Mouse (Mus musculus): ENCODE measurements around the gene Btnl9. TPM values are rescaled to one million over a fixed set of nuclear protein-coding genes. Genes with fewer than 3 reads are reported as not detected.

The Btnl9 gene
- total RNA-seq, 1 experiment, result 0.09 TPM

DNA sequence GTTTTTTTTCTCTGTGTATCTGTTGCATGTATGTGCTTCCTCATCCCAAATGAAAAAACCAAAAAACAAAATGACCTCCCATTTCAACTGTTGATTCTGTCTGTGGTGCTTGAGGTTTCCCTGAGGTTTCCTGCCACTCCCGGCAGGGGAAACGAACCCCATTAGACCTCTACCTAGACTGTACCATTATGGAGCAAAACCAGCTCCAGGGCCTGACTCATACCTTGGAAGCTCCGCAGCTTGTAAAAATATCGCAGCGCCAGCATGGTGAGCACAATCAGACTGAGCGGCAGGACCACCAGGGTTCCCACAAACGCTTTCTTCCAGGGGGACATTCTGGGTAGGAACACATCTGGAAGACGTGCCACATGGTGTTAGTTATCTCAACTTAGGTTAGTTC, 11.6 kb downstream of the Btnl9 start:
- Histone ChIP-seq H3K9me3 (ENCODE audit: control insufficient read depth, insufficient read depth, low read depth, low read length) (no peaks in the 10 kb centered on the region), H3K36me3 (ENCODE audit: control insufficient read depth, insufficient read depth, low read length, poor library complexity, severe bottlenecking) (no peaks in the 10 kb centered on the region), H3K9ac (ENCODE audit: insufficient read depth, low read depth, low read length, poor library complexity, severe bottlenecking) (no peak overlapping the region), H3K4me3 (ENCODE audit: insufficient read depth in 1 of 2, low read depth in 1 of 2, low read length in 2 of 2, poor library complexity in 1 of 2, severe bottlenecking in 1 of 2) (no peak overlapping the region), H3K27ac (ENCODE audit: insufficient read depth, low read depth, low read length, poor library complexity, severe bottlenecking) (no peak overlapping the region), H3K4me1 (ENCODE audit: control insufficient read depth in 2 of 2, insufficient read depth in 2 of 2, low read length in 2 of 2, poor library complexity in 1 of 2) (peaks cover 0 to 8% of the 10 kb centered on the region in 2 experiments; a peak in 2 of 4 replicates)
- no peak for DNase-seq (ENCODE audit: low read depth, low spot score)
- in situ Hi-C loops (cut with MboI; ENCODE audit: low sequenced_read_pairs in 2 of 2, unreplicated experiment in 2 of 2), result no loop called here
- TF ChIP-seq HCFC1 (IDR thresholded peaks at IDR 0.05; ENCODE audit: borderline replicate concordance, insufficient read depth, low read length), result no peak

DNA sequence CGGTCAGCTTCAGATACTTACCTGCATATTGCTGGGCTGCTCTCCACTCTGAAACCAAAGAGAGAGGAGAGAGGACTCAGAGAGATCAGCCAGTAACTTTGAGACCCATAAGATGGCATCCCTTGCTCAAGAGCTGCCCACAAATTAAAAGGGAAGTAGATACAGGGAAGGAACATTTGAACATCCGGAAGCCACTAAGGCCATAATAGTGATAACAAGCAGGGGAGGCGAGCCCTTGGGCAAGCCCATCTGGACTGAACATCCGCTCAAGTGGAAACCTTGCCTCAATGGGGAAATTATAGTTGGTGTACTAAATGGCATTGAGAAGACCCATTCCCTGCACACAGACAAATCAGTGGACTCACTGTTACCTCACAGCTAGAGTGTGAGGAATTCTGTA, 16.4 kb downstream of the Btnl9 start:
- Histone ChIP-seq H3K9me3 (ENCODE audit: control insufficient read depth, insufficient read depth, low read depth, low read length) (no peaks in the 10 kb centered on the region), H3K4me1 (ENCODE audit: control insufficient read depth in 2 of 2, insufficient read depth in 2 of 2, low read length in 2 of 2, poor library complexity in 1 of 2) (peaks cover 0 to 10% of the 10 kb centered on the region in 2 experiments; a peak in 2 of 4 replicates), H3K9ac (ENCODE audit: insufficient read depth, low read depth, low read length, poor library complexity, severe bottlenecking) (no peak overlapping the region), H3K27ac (ENCODE audit: insufficient read depth, low read depth, low read length, poor library complexity, severe bottlenecking) (no peak overlapping the region), H3K36me3 (ENCODE audit: control insufficient read depth, insufficient read depth, low read length, poor library complexity, severe bottlenecking) (no peaks in the 10 kb centered on the region), H3K4me3 (ENCODE audit: insufficient read depth in 1 of 2, low read depth in 1 of 2, low read length in 2 of 2, poor library complexity in 1 of 2, severe bottlenecking in 1 of 2) (no peak overlapping the region)
- no peak for TF ChIP-seq ZNF384 (IDR thresholded peaks at IDR 0.05; ENCODE audit: low read depth, low read length)
- TF ChIP-seq ZC3H11A (IDR thresholded peaks at IDR 0.05; ENCODE audit: borderline replicate concordance, low read depth, low read length), result no peak
- TF ChIP-seq CHD2 (IDR thresholded peaks at IDR 0.05; ENCODE audit: low read depth, low read length), result no peak
- TF ChIP-seq HCFC1 (IDR thresholded peaks at IDR 0.05; ENCODE audit: borderline replicate concordance, insufficient read depth, low read length), result no peak
- no peak for TF ChIP-seq MAFK (IDR thresholded peaks at IDR 0.05; ENCODE audit: insufficient read depth, low read depth, low read length)
- in situ Hi-C loops (cut with MboI; ENCODE audit: low sequenced_read_pairs in 2 of 2, unreplicated experiment in 2 of 2), result no loop called here
- DNase-seq (ENCODE audit: low read depth, low spot score), result no peak

DNA sequence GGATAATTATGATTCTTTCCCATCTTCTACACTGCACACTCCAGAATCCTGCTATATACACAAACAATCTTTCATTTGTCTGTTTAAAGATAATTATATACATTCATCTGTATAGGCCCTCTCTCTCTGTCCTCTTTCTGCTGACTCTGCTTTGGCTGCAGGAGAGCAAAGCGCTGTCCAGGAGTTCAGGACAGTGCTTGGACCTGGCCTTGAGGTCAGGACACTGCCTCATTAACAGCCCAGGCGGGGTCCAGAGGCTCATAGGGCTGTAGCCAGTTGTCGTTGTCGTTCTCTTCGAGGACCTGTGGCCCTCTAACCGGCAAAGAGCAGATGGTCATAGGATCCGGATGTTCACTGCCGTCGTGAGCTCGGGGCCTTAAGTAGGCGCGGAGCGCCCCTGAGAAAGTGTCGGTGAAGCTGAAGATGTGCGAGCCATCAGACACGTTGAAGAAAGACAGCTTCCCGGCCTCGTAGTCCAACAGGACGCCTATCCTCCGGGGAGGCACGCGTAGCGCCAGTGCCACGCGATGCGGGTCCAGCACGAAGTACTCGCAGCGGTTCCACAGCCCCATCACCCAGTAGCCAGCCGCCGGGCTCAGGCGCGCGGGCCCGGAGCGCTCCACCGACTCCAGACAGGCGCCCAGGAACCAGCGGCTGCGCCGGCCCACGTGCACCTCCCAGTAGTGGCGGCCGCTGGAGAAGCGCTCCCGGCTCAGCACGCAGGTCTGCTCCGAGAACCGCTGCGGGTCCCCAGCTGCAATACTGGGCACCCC, 17.9 kb downstream of the Btnl9 start:
- Histone ChIP-seq H3K36me3 (ENCODE audit: control insufficient read depth, insufficient read depth, low read length, poor library complexity, severe bottlenecking) (no peaks in the 10 kb centered on the region), H3K9me3 (ENCODE audit: control insufficient read depth, insufficient read depth, low read depth, low read length) (no peaks in the 10 kb centered on the region), H3K4me1 (ENCODE audit: control insufficient read depth in 2 of 2, insufficient read depth in 2 of 2, low read length in 2 of 2, poor library complexity in 1 of 2) (peaks cover 0 to 2% of the 10 kb centered on the region in 2 experiments; a peak in 1 of 4 replicates), H3K27ac (ENCODE audit: insufficient read depth, low read depth, low read length, poor library complexity, severe bottlenecking) (no peak overlapping the region), H3K4me3 (ENCODE audit: insufficient read depth in 1 of 2, low read depth in 1 of 2, low read length in 2 of 2, poor library complexity in 1 of 2, severe bottlenecking in 1 of 2) (peak overlapping the region; percentile 50), H3K9ac (ENCODE audit: insufficient read depth, low read depth, low read length, poor library complexity, severe bottlenecking) (peak overlapping the region; percentile 36; the same call in 1 of the 2 replicates)
- DNase-seq (ENCODE audit: low read depth, low spot score), result no peak
- TF ChIP-seq ZNF384 (IDR thresholded peaks at IDR 0.05; ENCODE audit: low read depth, low read length) (no peak), MAFK (IDR thresholded peaks at IDR 0.05; ENCODE audit: insufficient read depth, low read depth, low read length) (peak; percentile 83), HCFC1 (IDR thresholded peaks at IDR 0.05; ENCODE audit: borderline replicate concordance, insufficient read depth, low read length) (no peak), CHD2 (IDR thresholded peaks at IDR 0.05; ENCODE audit: low read depth, low read length) (no peak), ZC3H11A (IDR thresholded peaks at IDR 0.05; ENCODE audit: borderline replicate concordance, low read depth, low read length) (no peak)
- in situ Hi-C loops (cut with MboI; ENCODE audit: low sequenced_read_pairs in 2 of 2, unreplicated experiment in 2 of 2), result no loop called here

DNA sequence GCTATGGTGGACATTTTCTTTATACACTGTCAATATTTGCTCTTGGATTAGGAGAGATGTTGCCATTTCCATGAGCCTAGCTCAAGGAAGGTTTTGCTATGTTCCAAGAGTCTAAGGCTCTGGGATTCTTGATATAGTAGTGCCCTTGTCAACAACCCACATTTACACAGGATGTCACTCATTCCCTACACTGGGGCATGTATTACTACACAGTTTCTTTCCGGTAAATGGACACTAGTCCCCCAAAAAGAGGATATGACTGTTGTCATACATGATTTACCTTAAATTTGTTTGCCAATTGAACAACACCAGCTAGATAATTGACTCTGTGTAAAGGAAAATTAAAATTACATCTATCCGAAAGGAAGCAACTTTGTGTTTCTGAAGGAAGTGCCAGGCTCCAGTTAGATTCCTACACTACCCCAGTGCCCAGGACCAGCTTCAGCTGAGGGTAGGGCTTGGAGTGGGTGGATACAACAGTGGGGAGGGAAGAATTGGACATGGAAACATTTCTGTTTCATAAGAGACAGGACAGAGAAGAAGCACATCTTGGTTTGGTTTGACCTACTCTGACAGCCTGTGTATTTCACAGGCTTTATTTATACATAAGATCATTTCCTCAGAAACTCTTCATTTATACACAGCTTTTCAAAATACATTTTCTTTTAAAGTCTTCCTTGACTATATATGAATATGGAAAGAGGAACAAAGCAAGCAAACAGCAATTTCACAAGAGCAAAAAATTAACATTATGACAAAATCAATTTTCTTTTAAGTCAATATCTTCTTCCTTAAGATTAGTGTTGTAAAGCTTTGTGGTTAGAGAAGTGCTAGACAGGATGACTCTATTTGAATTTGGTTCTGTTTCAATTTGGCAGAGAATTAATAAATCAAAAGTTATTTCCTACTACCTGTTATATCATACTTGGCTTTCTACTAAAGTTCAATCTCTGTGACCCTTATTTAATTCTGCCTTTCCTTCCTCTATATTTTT, 29.8 kb downstream of the Btnl9 start:
- Histone ChIP-seq H3K9me3 (ENCODE audit: control insufficient read depth, insufficient read depth, low read depth, low read length) (no peaks in the 10 kb centered on the region), H3K36me3 (ENCODE audit: control insufficient read depth, insufficient read depth, low read length, poor library complexity, severe bottlenecking) (no peaks in the 10 kb centered on the region), H3K9ac (ENCODE audit: insufficient read depth, low read depth, low read length, poor library complexity, severe bottlenecking) (no peak overlapping the region), H3K27ac (ENCODE audit: insufficient read depth, low read depth, low read length, poor library complexity, severe bottlenecking) (no peak overlapping the region), H3K4me1 (ENCODE audit: control insufficient read depth in 2 of 2, insufficient read depth in 2 of 2, low read length in 2 of 2, poor library complexity in 1 of 2) (no peaks in the 10 kb centered on the region), H3K4me3 (ENCODE audit: insufficient read depth in 1 of 2, low read depth in 1 of 2, low read length in 2 of 2, poor library complexity in 1 of 2, severe bottlenecking in 1 of 2) (no peak overlapping the region)
- in situ Hi-C loops (cut with MboI; ENCODE audit: low sequenced_read_pairs in 2 of 2, unreplicated experiment in 2 of 2), result no loop called here
- no peak for TF ChIP-seq MAFK (IDR thresholded peaks at IDR 0.05; ENCODE audit: insufficient read depth, low read depth, low read length)
- no peak for DNase-seq (ENCODE audit: low read depth, low spot score)
